Mouse (Mus musculus): ENCODE data around the gene Zfp324.

DNA sequence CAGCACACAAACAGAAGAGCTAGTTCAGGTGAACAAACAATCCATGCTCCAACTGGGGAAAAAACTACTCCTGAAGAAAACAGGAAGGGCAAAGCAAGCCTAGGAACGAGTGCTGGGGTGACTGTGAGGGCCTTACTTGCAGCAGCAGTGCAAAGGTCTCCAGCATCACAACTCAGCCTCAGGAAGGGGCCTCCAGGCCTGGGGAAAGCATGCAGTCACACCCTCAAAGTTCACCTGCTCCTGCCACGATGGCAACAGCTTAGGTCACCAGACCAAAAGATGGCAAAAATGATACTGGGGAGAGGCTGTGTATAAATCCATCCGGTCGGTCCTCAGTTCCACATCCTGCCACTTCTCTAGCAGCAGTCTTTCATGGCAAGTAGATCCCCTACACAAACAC, 6.7 kb upstream of the Zfp324 start:
- TF ChIP-seq POLR2A (IDR thresholded peaks at IDR 0.05; ENCODE audit: borderline replicate concordance, extremely low read depth, insufficient read depth, insufficient read length, poor library complexity, severe bottlenecking) (no peak), CTCF (IDR thresholded peaks at IDR 0.05; ENCODE audit: borderline replicate concordance, extremely low read depth, insufficient read depth, insufficient read length) (no peak)

Measured in brain, embryonic 14.5 days (tissue).